Mouse (Mus musculus) heart, embryonic 11.5 days (tissue): ENCODE measurements around the gene Adamtsl3. TPM values are rescaled to one million over a fixed set of nuclear protein-coding genes. Genes with fewer than 3 reads are reported as not detected.

ENCODE experiments used
- polyA plus RNA-seq: library from polyadenylated mRNA; unstranded; fragments of >200 nt; fragmentation: Nextera tagmentation; extraction: Ambion mirVana; gene quantifications from 2 replicates; pipeline ENCODE4 v1.2.1, GENCODE M21; 2014

Gene Adamtsl3
- polyA plus RNA-seq, 1 experiment from 2014 or later: 0.57 TPM

Other genes with a start within 250 kb of the Adamtsl3 start
- 5.8 and 6.6 TPM in 2 replicates for gene Sh3gl3, start 161.9 kb upstream of the Adamtsl3 start, polyA plus RNA-seq